Mouse (Mus musculus): Measurements from ENCODE around the gene Lcn9. TPM values are rescaled to one million over a fixed set of nuclear protein-coding genes. Genes with fewer than 3 reads are reported as not detected.

Lcn9 gene
- not detected in 2 replicates for polyA plus RNA-seq (2014; fragmentation: Nextera tagmentation; extraction: Ambion mirVana)

- DNase-seq (ENCODE audit: low spot score) (no peak), ATAC-seq (replicated peaks; ENCODE audit: low FRiP score) (no peak)
- H3K27me3 ChIP-seq (ENCODE audit: control insufficient read depth, insufficient read depth, low read length), result no peaks in the 10 kb centered on the region
- H3K27ac ChIP-seq (ENCODE audit: low read depth, low read length), result no peak within 1 kb of the TSS
- H3K36me3 ChIP-seq (ENCODE audit: control insufficient read depth, insufficient read depth, low read length), result no peaks in the 10 kb centered on the region
- H3K4me2 ChIP-seq (ENCODE audit: low read depth, low read length, severe bottlenecking), result no peak within 1 kb of the TSS
- H3K9ac ChIP-seq (ENCODE audit: low read length), result no peak within 1 kb of the TSS
- H3K4me1 ChIP-seq (replicated peaks; ENCODE audit: control insufficient read depth, insufficient read depth, low read length), result no peaks in the 10 kb centered on the region
- WGBS, result 83% methylated on average over 1 of the region's 1 CpGs
- H3K4me3 ChIP-seq (ENCODE audit: low read depth, low read length), result no peak within 1 kb of the TSS
- no peaks in the 10 kb centered on the region for H3K9me3 ChIP-seq (ENCODE audit: control insufficient read depth, low read length)
Measured at GRCm38 (mm10) chr2:25822806-25823205, at the start of gene Lcn9. Gene Lcn9 (plus strand): TSS chr2:25823153.

GRCm38 (mm10) chr2:25773507-25773906, 49.4 kb upstream of the Lcn9 start:
- H3K27me3 ChIP-seq (ENCODE audit: control insufficient read depth, insufficient read depth, low read length), result no peaks in the 10 kb centered on the region
- H3K4me1 ChIP-seq (replicated peaks; ENCODE audit: control insufficient read depth, insufficient read depth, low read length), result no peaks in the 10 kb centered on the region
- H3K4me3 ChIP-seq (ENCODE audit: low read depth, low read length), result no peak overlapping the region
- no peak overlapping the region for H3K4me2 ChIP-seq (ENCODE audit: low read depth, low read length, severe bottlenecking)
- H3K36me3 ChIP-seq (ENCODE audit: control insufficient read depth, insufficient read depth, low read length), result no peaks in the 10 kb centered on the region
- no peak overlapping the region for H3K27ac ChIP-seq (ENCODE audit: low read depth, low read length)
- DNase-seq (ENCODE audit: low spot score), result no peak
- no peaks in the 10 kb centered on the region for H3K9me3 ChIP-seq (ENCODE audit: control insufficient read depth, low read length)
- H3K9ac ChIP-seq (ENCODE audit: low read length), result no peak overlapping the region
- no peak for ATAC-seq (replicated peaks; ENCODE audit: low FRiP score)
- WGBS, result 95% methylated on average over 2 of the region's 2 CpGs

- Histone ChIP-seq H3K4me2 (ENCODE audit: low read depth, low read length, severe bottlenecking) (no peak overlapping the region), H3K4me3 (ENCODE audit: low read depth, low read length) (no peak overlapping the region), H3K27me3 (ENCODE audit: control insufficient read depth, insufficient read depth, low read length) (no peaks in the 10 kb centered on the region), H3K27ac (ENCODE audit: low read depth, low read length) (no peak overlapping the region), H3K9me3 (ENCODE audit: control insufficient read depth, low read length) (no peaks in the 10 kb centered on the region), H3K4me1 (replicated peaks; ENCODE audit: control insufficient read depth, insufficient read depth, low read length) (no peaks in the 10 kb centered on the region), H3K36me3 (ENCODE audit: control insufficient read depth, insufficient read depth, low read length) (no peaks in the 10 kb centered on the region), H3K9ac (ENCODE audit: low read length) (no peak overlapping the region)
- DNase-seq (ENCODE audit: low spot score) (no peak), ATAC-seq (replicated peaks; ENCODE audit: low FRiP score) (no peak)
- 81% methylated on average over 2 of the region's 2 CpGs for WGBS
Measured at GRCm38 (mm10) chr2:25774640-25775039, 48.3 kb upstream of the Lcn9 start.

- Histone ChIP-seq H3K4me1 (replicated peaks; ENCODE audit: control insufficient read depth, insufficient read depth, low read length) (no peaks in the 10 kb centered on the region), H3K27me3 (ENCODE audit: control insufficient read depth, insufficient read depth, low read length) (no peaks in the 10 kb centered on the region), H3K4me2 (ENCODE audit: low read depth, low read length, severe bottlenecking) (no peak overlapping the region), H3K36me3 (ENCODE audit: control insufficient read depth, insufficient read depth, low read length) (no peaks in the 10 kb centered on the region), H3K27ac (ENCODE audit: low read depth, low read length) (no peak overlapping the region), H3K9me3 (ENCODE audit: control insufficient read depth, low read length) (no peaks in the 10 kb centered on the region), H3K4me3 (ENCODE audit: low read depth, low read length) (no peak overlapping the region), H3K9ac (ENCODE audit: low read length) (no peak overlapping the region)
- DNase-seq (ENCODE audit: low spot score) (no peak), ATAC-seq (replicated peaks; ENCODE audit: low FRiP score) (no peak)
- WGBS, result 62% methylated on average over 3 of the region's 3 CpGs
Measured at GRCm38 (mm10) chr2:25775991-25776390, 47.0 kb upstream of the Lcn9 start.

- DNase-seq (ENCODE audit: low spot score), result no peak
- ATAC-seq (replicated peaks; ENCODE audit: low FRiP score), result no peak
- Histone ChIP-seq H3K4me1 (replicated peaks; ENCODE audit: control insufficient read depth, insufficient read depth, low read length) (no peaks in the 10 kb centered on the region), H3K9ac (ENCODE audit: low read length) (no peak within 1 kb of the TSS), H3K27me3 (ENCODE audit: control insufficient read depth, insufficient read depth, low read length) (no peaks in the 10 kb centered on the region), H3K27ac (ENCODE audit: low read depth, low read length) (no peak within 1 kb of the TSS), H3K9me3 (ENCODE audit: control insufficient read depth, low read length) (no peaks in the 10 kb centered on the region), H3K36me3 (ENCODE audit: control insufficient read depth, insufficient read depth, low read length) (no peaks in the 10 kb centered on the region), H3K4me2 (ENCODE audit: low read depth, low read length, severe bottlenecking) (no peak within 1 kb of the TSS), H3K4me3 (ENCODE audit: low read depth, low read length) (no peak within 1 kb of the TSS)
- 96% methylated on average over 1 of the region's 1 CpGs for WGBS
Measured at GRCm38 (mm10) chr2:25776717-25777116, 46.2 kb upstream of the Lcn9 start, which contains the start of gene Lcn11. Gene Lcn11 (plus strand): TSS chr2:25777017.

GRCm38 (mm10) chr2:25779076-25779475, 43.9 kb upstream of the Lcn9 start:
- DNase-seq (ENCODE audit: low spot score) (no peak), ATAC-seq (replicated peaks; ENCODE audit: low FRiP score) (no peak)
- no peaks in the 10 kb centered on the region for H3K4me1 ChIP-seq (replicated peaks; ENCODE audit: control insufficient read depth, insufficient read depth, low read length)
- no peak overlapping the region for H3K27ac ChIP-seq (ENCODE audit: low read depth, low read length)
- no peaks in the 10 kb centered on the region for H3K27me3 ChIP-seq (ENCODE audit: control insufficient read depth, insufficient read depth, low read length)
- H3K4me3 ChIP-seq (ENCODE audit: low read depth, low read length), result no peak overlapping the region
- H3K9ac ChIP-seq (ENCODE audit: low read length), result no peak overlapping the region
- 91% methylated on average over 9 of the region's 9 CpGs for WGBS
- no peaks in the 10 kb centered on the region for H3K36me3 ChIP-seq (ENCODE audit: control insufficient read depth, insufficient read depth, low read length)
- no peak overlapping the region for H3K4me2 ChIP-seq (ENCODE audit: low read depth, low read length, severe bottlenecking)
- H3K9me3 ChIP-seq (ENCODE audit: control insufficient read depth, low read length), result no peaks in the 10 kb centered on the region

- no peak overlapping the region for H3K4me3 ChIP-seq (ENCODE audit: low read depth, low read length)
Measured at GRCm38 (mm10) chr2:25780921-25781320, 42.0 kb upstream of the Lcn9 start.

GRCm38 (mm10) chr2:25781957-25782356, 41.0 kb upstream of the Lcn9 start, which contains the start of gene Gm13539:
Gene Gm13539 (plus strand): TSS chr2:25782257.
- no peaks in the 10 kb centered on the region for H3K27me3 ChIP-seq (ENCODE audit: control insufficient read depth, insufficient read depth, low read length)
- H3K36me3 ChIP-seq (ENCODE audit: control insufficient read depth, insufficient read depth, low read length), result no peaks in the 10 kb centered on the region
- no peak within 1 kb of the TSS for H3K4me2 ChIP-seq (ENCODE audit: low read depth, low read length, severe bottlenecking)
- H3K27ac ChIP-seq (ENCODE audit: low read depth, low read length), result no peak within 1 kb of the TSS
- no peak within 1 kb of the TSS for H3K9ac ChIP-seq (ENCODE audit: low read length)
- no peaks in the 10 kb centered on the region for H3K4me1 ChIP-seq (replicated peaks; ENCODE audit: control insufficient read depth, insufficient read depth, low read length)
- no peak within 1 kb of the TSS for H3K4me3 ChIP-seq (ENCODE audit: low read depth, low read length)
- no peak for ATAC-seq (replicated peaks; ENCODE audit: low FRiP score)
- 88% methylated on average over 3 of the region's 3 CpGs for WGBS
- DNase-seq (ENCODE audit: low spot score), result no peak
- H3K9me3 ChIP-seq (ENCODE audit: control insufficient read depth, low read length), result no peaks in the 10 kb centered on the region

More at GRCm38 (mm10) chr2:25780921-25781320, 42.0 kb upstream of the Lcn9 start:
- WGBS, result 72% methylated on average over 4 of the region's 4 CpGs
- Histone ChIP-seq H3K4me1 (replicated peaks; ENCODE audit: control insufficient read depth, insufficient read depth, low read length) (no peaks in the 10 kb centered on the region), H3K4me2 (ENCODE audit: low read depth, low read length, severe bottlenecking) (no peak overlapping the region), H3K9me3 (ENCODE audit: control insufficient read depth, low read length) (no peaks in the 10 kb centered on the region), H3K36me3 (ENCODE audit: control insufficient read depth, insufficient read depth, low read length) (no peaks in the 10 kb centered on the region), H3K27ac (ENCODE audit: low read depth, low read length) (no peak overlapping the region), H3K9ac (ENCODE audit: low read length) (no peak overlapping the region), H3K27me3 (ENCODE audit: control insufficient read depth, insufficient read depth, low read length) (no peaks in the 10 kb centered on the region)
- DNase-seq (ENCODE audit: low spot score) (no peak), ATAC-seq (replicated peaks; ENCODE audit: low FRiP score) (no peak)

- 83% methylated on average over 5 of the region's 5 CpGs for WGBS
- no peak overlapping the region for H3K4me3 ChIP-seq (ENCODE audit: low read depth, low read length)
- ATAC-seq (replicated peaks; ENCODE audit: low FRiP score) (no peak), DNase-seq (ENCODE audit: low spot score) (no peak)
- H3K36me3 ChIP-seq (ENCODE audit: control insufficient read depth, insufficient read depth, low read length), result no peaks in the 10 kb centered on the region
- no peaks in the 10 kb centered on the region for H3K9me3 ChIP-seq (ENCODE audit: control insufficient read depth, low read length)
- no peaks in the 10 kb centered on the region for H3K27me3 ChIP-seq (ENCODE audit: control insufficient read depth, insufficient read depth, low read length)
- no peak overlapping the region for H3K4me2 ChIP-seq (ENCODE audit: low read depth, low read length, severe bottlenecking)
- H3K4me1 ChIP-seq (replicated peaks; ENCODE audit: control insufficient read depth, insufficient read depth, low read length), result no peaks in the 10 kb centered on the region
- no peak overlapping the region for H3K27ac ChIP-seq (ENCODE audit: low read depth, low read length)
- no peak overlapping the region for H3K9ac ChIP-seq (ENCODE audit: low read length)
Measured at GRCm38 (mm10) chr2:25785573-25786322, 37.2 kb upstream of the Lcn9 start.

Measured in forebrain, embryonic 11.5 days (tissue).